Mouse (Mus musculus): ENCODE data around the gene Pclo. TPM values are rescaled to one million over a fixed set of nuclear protein-coding genes. Genes with fewer than 3 reads are reported as not detected.
"Not testable (repeated sequence)": the region's sequence is repeated elsewhere in the genome, so short reads cannot be mapped to it uniquely, and the experiment has no call there.

The Pclo gene
- polyA plus RNA-seq (2015; fragmentation: Nextera tagmentation; extraction: Ambion mirVana) = 7.4 and 8.0 TPM in 2 replicates

GRCm38 (mm10) chr5:14514631-14515523 lies at the start of gene Pclo:
Pclo (plus strand) TSS chr5:14514918.
- ATAC-seq (replicated peaks) = peak; percentile 98
- Histone ChIP-seq H3K4me1 (peaks cover 10% of the 10 kb centered on the region; the same call in 1 of the 2 replicates), H3K4me2 (replicated peaks) (peak within 1 kb of the TSS; percentile 55), H3K9ac (replicated peaks) (peak within 1 kb of the TSS; percentile 94), H3K4me3 (peak within 1 kb of the TSS; percentile 97), H3K36me3 (no peaks in the 10 kb centered on the region), H3K27me3 (no peaks in the 10 kb centered on the region), H3K27ac (replicated peaks) (peak within 1 kb of the TSS; percentile 99), H3K9me3 (no peaks in the 10 kb centered on the region)
- WGBS = under 1% methylated on average over 86 of the region's 89 CpGs

DNA sequence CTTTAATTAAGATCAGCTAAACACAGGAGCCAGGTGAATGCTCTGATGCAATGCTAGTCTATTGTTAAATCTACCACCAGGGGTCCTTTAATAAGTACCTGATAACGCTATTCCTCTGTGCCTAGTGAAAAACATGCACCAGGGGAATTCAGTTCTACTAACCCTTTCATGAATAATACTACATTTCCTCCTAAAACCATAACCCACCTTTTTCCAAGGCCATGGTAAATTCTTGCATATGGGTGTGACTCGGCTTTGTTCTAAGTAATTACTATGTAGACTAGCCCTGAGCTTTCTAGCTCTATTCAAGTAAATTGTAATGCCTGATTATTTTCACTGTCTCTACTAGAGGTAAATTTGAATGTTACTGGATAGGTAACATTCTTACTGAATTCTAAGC lies 20.3 kb upstream of the Pclo start:
- H3K36me3 ChIP-seq; H3K27ac ChIP-seq (replicated peaks); H3K9ac ChIP-seq (replicated peaks); ATAC-seq (replicated peaks); H3K4me2 ChIP-seq (replicated peaks); H3K9me3 ChIP-seq; H3K4me1 ChIP-seq; H3K27me3 ChIP-seq; H3K4me3 ChIP-seq: not testable (repeated sequence)
- 57% methylated on average over 2 of the region's 2 CpGs for WGBS

DNA sequence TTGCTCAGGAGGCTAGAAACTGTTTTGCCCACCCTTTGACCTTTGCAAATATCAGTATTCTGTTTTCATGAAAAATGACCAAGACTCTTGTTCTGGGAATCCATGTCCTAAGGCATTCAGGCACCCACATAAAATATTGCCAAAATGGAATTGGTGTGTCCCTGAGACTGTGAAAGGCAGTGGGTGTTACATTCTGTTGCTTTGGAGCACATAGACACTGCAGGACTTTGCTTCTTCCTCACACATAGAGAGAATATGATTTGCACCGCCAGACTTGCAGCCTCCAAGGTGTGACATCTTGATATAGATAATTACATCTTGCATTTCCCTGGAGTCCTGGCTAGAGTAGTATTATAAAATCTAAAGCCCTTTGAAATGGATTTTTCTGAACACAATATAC lies 6.2 kb upstream of the Pclo start:
- Histone ChIP-seq H3K27me3 (no peaks in the 10 kb centered on the region), H3K4me2 (replicated peaks) (no peak overlapping the region), H3K27ac (replicated peaks) (no peak overlapping the region), H3K4me3 (no peak overlapping the region), H3K9me3 (no peaks in the 10 kb centered on the region), H3K4me1 (no peaks in the 10 kb centered on the region), H3K36me3 (no peaks in the 10 kb centered on the region), H3K9ac (replicated peaks) (no peak overlapping the region)
- no peak for ATAC-seq (replicated peaks)
- WGBS = 73% methylated on average over 1 of the region's 1 CpGs

GRCm38 (mm10) chr5:14509621-14510020 lies 5.1 kb upstream of the Pclo start:
- Histone ChIP-seq H3K36me3 (no peaks in the 10 kb centered on the region), H3K27me3 (no peaks in the 10 kb centered on the region), H3K4me1 (no peaks in the 10 kb centered on the region), H3K27ac (replicated peaks) (no peak overlapping the region), H3K9me3 (no peaks in the 10 kb centered on the region), H3K9ac (replicated peaks) (no peak overlapping the region), H3K4me3 (no peak overlapping the region), H3K4me2 (replicated peaks) (no peak overlapping the region)
- no peak for ATAC-seq (replicated peaks)
- WGBS = 90% methylated on average over 1 of the region's 1 CpGs

DNA sequence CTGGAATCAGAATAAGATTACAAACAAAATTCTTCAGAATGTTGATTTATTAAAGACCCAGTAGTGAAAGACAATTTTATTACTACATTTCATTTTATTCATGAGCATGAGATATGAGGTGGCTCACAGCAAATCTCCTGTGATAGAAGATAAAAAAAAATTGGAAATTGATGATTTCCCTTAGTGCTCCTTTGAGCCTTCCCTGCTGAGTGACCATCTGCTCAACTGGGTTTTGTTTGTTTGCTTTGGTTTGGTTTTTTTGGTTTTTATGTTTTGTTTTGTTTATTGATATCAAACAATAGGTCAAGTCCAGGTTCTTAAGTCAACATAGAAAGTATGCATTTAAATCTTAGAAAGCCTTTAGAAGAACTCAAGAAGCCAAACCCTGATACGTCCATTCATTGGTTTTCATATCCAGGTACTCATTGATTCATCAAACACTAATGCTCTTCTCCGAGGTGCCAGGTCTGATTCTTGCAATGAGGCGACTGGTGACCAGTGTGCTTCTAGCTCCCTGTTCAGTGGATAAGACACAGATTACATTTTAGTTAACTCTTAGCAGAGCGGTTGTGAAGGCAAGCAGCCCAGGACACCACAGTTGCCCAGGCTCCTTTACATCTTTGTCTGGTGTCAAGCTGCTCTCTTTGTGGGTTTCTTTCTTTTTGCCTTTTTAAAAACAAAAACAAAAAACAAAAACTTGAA lies 3.6 kb downstream of the Pclo start:
- H3K9ac ChIP-seq (replicated peaks) = no peak overlapping the region
- H3K36me3 ChIP-seq = peaks cover 10% of the 10 kb centered on the region; the same call in 1 of the 2 replicates
- H3K4me1 ChIP-seq = peaks cover 10% of the 10 kb centered on the region; the same call in 1 of the 2 replicates
- no peak overlapping the region for H3K4me3 ChIP-seq
- no peak overlapping the region for H3K27ac ChIP-seq (replicated peaks)
- no peaks in the 10 kb centered on the region for H3K27me3 ChIP-seq
- WGBS = 69% methylated on average over 4 of the region's 4 CpGs
- no peak overlapping the region for H3K4me2 ChIP-seq (replicated peaks)
- no peak for ATAC-seq (replicated peaks)
- H3K9me3 ChIP-seq = no peaks in the 10 kb centered on the region

- Histone ChIP-seq H3K9ac (replicated peaks) (no peak overlapping the region), H3K9me3 (no peaks in the 10 kb centered on the region), H3K4me1 (peaks cover 3% of the 10 kb centered on the region; the same call in 1 of the 2 replicates), H3K27ac (replicated peaks) (no peak overlapping the region), H3K4me3 (no peak overlapping the region), H3K4me2 (replicated peaks) (no peak overlapping the region), H3K27me3 (no peaks in the 10 kb centered on the region), H3K36me3 (peaks cover 12% of the 10 kb centered on the region; the same call in 1 of the 2 replicates)
- ATAC-seq (replicated peaks) = no peak
- WGBS = 92% methylated on average over 4 of the region's 4 CpGs
Observed at GRCm38 (mm10) chr5:14522006-14522405, 7.3 kb downstream of the Pclo start.

DNA sequence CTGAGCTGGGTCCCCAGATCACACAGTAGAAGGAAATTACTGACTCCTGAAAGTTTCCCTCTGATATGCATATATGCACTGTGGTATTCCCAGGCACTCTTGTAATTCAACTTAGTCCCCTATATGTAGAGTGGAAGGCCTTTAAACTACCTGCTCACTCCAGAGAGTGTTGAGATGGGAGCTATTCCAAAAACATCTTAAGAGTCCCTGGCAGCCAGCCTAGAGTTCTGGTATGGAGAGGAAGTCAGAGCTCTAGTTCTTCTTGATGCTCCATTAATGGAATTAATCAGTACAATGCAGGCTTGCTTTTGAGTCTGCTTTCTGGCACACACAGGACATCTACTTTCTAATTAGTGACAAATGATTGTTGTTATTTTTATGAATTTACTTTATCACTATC lies 11.3 kb downstream of the Pclo start:
- no peaks in the 10 kb centered on the region for H3K27me3 ChIP-seq
- no peak overlapping the region for H3K4me3 ChIP-seq
- H3K9me3 ChIP-seq = no peaks in the 10 kb centered on the region
- peaks cover 3% of the 10 kb centered on the region; the same call in 1 of the 2 replicates for H3K4me1 ChIP-seq
- H3K36me3 ChIP-seq = peaks cover 12% of the 10 kb centered on the region; the same call in 1 of the 2 replicates
- no peak overlapping the region for H3K9ac ChIP-seq (replicated peaks)
- ATAC-seq (replicated peaks) = no peak
- H3K4me2 ChIP-seq (replicated peaks) = no peak overlapping the region
- no peak overlapping the region for H3K27ac ChIP-seq (replicated peaks)

DNA sequence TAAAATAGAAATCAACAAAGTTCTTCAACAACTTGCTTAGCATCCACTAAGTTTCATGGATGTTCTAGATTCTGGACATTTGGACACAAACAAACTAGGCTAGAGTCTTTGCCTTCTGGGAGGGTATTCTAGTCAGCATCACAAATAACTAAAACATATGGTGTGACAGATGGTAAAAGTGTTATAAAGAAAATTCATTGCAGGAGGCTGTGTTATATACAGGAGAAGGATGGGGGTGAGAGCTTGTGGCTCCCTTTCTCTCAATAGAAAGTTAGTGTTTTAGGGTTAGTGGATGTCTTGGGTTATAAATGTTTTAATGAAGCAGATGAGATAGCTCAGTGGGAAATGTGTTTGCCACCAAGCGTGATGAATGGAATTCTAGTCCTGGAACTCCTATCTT lies 13.1 kb downstream of the Pclo start:
- Histone ChIP-seq H3K4me2 (replicated peaks) (no peak overlapping the region), H3K9me3 (no peaks in the 10 kb centered on the region), H3K9ac (replicated peaks) (no peak overlapping the region), H3K4me1 (peaks cover 3% of the 10 kb centered on the region; the same call in 1 of the 2 replicates), H3K36me3 (peaks cover 2% of the 10 kb centered on the region; the same call in 1 of the 2 replicates), H3K27me3 (no peaks in the 10 kb centered on the region), H3K4me3 (no peak overlapping the region), H3K27ac (replicated peaks) (no peak overlapping the region)
- WGBS = 33% methylated on average over 1 of the region's 1 CpGs
- peak; percentile 61 for ATAC-seq (replicated peaks)

GRCm38 (mm10) chr5:14531906-14532305 lies 17.2 kb downstream of the Pclo start:
- Histone ChIP-seq H3K9ac (replicated peaks) (no peak overlapping the region), H3K4me1 (no peaks in the 10 kb centered on the region), H3K4me3 (no peak overlapping the region), H3K4me2 (replicated peaks) (no peak overlapping the region), H3K9me3 (no peaks in the 10 kb centered on the region), H3K27me3 (no peaks in the 10 kb centered on the region), H3K27ac (replicated peaks) (no peak overlapping the region), H3K36me3 (no peaks in the 10 kb centered on the region)
- WGBS = 87% methylated on average over 2 of the region's 2 CpGs
- no peak for ATAC-seq (replicated peaks)

GRCm38 (mm10) chr5:14539346-14539745 lies 24.6 kb downstream of the Pclo start:
- H3K27me3 ChIP-seq = no peaks in the 10 kb centered on the region
- no peak for ATAC-seq (replicated peaks)
- no peak overlapping the region for H3K9ac ChIP-seq (replicated peaks)
- H3K4me2 ChIP-seq (replicated peaks) = no peak overlapping the region
- no peak overlapping the region for H3K27ac ChIP-seq (replicated peaks)
- no peaks in the 10 kb centered on the region for H3K4me1 ChIP-seq
- no peak overlapping the region for H3K4me3 ChIP-seq
- 74% methylated on average over 6 of the region's 6 CpGs for WGBS
- H3K9me3 ChIP-seq = no peaks in the 10 kb centered on the region
- H3K36me3 ChIP-seq = peaks cover 4% of the 10 kb centered on the region; the same call in 1 of the 2 replicates

GRCm38 (mm10) chr5:14539961-14540627 lies 25.4 kb downstream of the Pclo start:
- no peak overlapping the region for H3K4me2 ChIP-seq (replicated peaks)
- no peaks in the 10 kb centered on the region for H3K27me3 ChIP-seq
- H3K4me3 ChIP-seq = no peak overlapping the region
- H3K9ac ChIP-seq (replicated peaks) = no peak overlapping the region
- 82% methylated on average over 13 of the region's 13 CpGs for WGBS
- H3K27ac ChIP-seq (replicated peaks) = no peak overlapping the region
- H3K9me3 ChIP-seq = no peaks in the 10 kb centered on the region
- no peaks in the 10 kb centered on the region for H3K4me1 ChIP-seq
- H3K36me3 ChIP-seq = peaks cover 4% of the 10 kb centered on the region; the same call in 1 of the 2 replicates
- no peak for ATAC-seq (replicated peaks)

DNA sequence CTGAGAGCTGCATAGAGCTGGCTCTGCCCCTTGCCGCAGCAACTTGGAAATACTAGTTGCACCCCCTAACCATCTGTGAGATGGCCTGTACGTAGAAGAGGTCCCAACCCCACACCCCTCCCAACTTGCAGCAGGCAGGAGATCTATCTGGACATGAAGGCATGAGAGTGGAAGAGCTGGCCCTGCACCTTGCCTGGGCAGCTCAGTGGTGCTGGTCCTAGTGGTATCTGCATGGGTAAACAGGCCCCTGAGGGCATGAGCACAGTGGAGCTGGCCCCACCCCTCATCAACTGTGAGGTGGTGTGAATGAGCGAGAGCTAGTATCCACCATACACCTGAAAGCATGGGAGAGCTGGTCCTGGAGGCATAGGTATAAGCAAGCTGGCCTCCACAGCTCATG lies 60.9 kb downstream of the Pclo start:
- no peak overlapping the region for H3K4me3 ChIP-seq
- ATAC-seq (replicated peaks) = 0 out of 2 replicates have a peak, but pooled peaks have one; percentile 19
- 93% methylated on average over 3 of the region's 3 CpGs for WGBS

More for the DNA sequence above, 60.9 kb downstream of the Pclo start:
- H3K9ac ChIP-seq (replicated peaks) = no peak overlapping the region
- H3K9me3 ChIP-seq = no peaks in the 10 kb centered on the region
- H3K27me3 ChIP-seq = no peaks in the 10 kb centered on the region
- H3K36me3 ChIP-seq = no peaks in the 10 kb centered on the region
- no peak overlapping the region for H3K27ac ChIP-seq (replicated peaks)
- no peak overlapping the region for H3K4me2 ChIP-seq (replicated peaks)
- no peaks in the 10 kb centered on the region for H3K4me1 ChIP-seq

All from forebrain, embryonic 15.5 days (tissue).